24 mouse cellular contexts compared by ENCODE assay signal in genomic region chr2:11005806-11006205, GRCm38 (mm10).
"Had no signal": no experiment of that assay in that cellular context is flagged by ENCODE, and none has a peak within 500 bp of the region (broad histone marks: within the 10 kb centered on the region; RNA-seq: fewer than 3 reads in every experiment).

No protein-coding gene starts in this region.

- ATAC-seq: liver, postnatal 0 days; lung, postnatal 0 days; midbrain, embryonic 16.5 days had no signal

- H3K4me3 ChIP-seq: liver, embryonic 15.5 days; lung, embryonic 15.5 days; midbrain, embryonic 10.5 days; midbrain, embryonic 12.5 days; myocyte; neural tube, embryonic 13.5 days; neural tube, embryonic 15.5 days; stomach, embryonic 15.5 days had no signal

- H3K27ac ChIP-seq: liver, embryonic 15.5 days; lung, embryonic 15.5 days; macrophage; midbrain, embryonic 10.5 days; midbrain, embryonic 12.5 days; neural tube, embryonic 13.5 days; neural tube, embryonic 15.5 days; stomach, embryonic 15.5 days had no signal

- H3K4me1 ChIP-seq: liver, embryonic 15.5 days; lung, embryonic 15.5 days; midbrain, embryonic 12.5 days; neural tube, embryonic 15.5 days had no signal

- DNase-seq: liver, postnatal 0 days; lung, adult 2 months; lung, postnatal 14 days; lung, postnatal 36 days; midbrain, embryonic 14.5 days; retina, postnatal 1 day; right cerebral cortex, adult 18-20 months; right cerebral cortex, postnatal 25 days; right cerebral cortex, postnatal 4 days; spleen, adult 18-20 months; thymus, adult 18-20 months; thymus, postnatal 14 days; thymus, postnatal 36 days had no signal
